Mouse (Mus musculus) cerebellum, adult 9-11 months (tissue): Measurements from ENCODE around the gene Gcn1l1.

Experiments
- DNase-seq: peaks from one replicate; pipeline ENCODE4 v3.0.0; 2022

Gcn1l1 gene

DNA sequence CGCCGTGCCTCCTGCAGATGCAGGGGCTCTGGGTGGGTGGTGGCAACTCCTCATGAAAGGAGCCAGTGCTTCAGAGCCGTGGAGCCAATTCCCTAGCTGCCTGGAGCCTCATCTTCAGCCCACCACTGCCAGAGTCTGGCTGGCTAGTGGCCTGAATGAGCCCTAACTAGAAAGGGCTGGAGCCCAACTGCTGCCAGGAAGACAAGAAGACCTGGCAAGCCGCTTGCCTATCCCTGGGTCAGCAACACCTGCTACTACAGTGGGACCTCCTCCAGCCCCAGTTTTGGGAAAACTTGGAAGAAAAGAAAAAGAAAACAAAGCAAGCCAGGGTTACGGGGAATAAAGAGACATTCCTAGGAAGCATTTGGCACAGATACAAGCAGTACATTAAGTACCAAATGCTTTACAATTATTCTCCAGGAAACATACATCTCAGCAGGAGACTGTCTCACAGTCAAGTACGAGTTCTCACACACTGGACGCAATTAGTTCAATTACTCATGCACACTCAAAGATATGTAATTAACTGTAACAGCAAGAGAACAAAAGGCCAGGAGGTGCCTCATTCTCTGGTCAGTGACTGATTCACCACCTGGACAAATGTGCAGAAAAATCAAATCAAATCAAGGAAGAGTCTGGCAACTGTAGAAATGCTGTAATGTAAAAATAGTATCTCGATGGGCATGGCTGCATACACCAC is 101.5 kb downstream of the Gcn1l1 start:
- DNase-seq: peak; percentile 84

DNA sequence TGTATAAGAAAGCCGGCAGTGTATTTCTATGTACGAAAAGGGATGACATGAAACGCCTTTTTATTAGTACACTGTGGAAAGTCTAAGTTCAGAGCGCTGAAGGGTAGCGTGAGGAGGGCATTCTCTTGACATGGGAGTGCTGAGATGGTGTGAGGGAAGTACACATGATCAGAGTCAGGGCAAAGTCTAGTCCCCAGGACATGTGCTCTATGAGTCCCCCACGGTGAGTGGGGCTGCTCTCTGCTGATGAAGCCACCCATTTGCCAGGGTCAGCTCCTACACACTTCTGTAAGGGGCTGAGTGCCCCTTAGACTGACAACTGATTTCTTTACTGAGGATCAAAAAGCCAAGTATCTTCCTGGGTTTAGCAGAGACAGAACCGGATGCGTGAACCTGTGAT is 102.2 kb downstream of the Gcn1l1 start:
- DNase-seq: no peak

DNA sequence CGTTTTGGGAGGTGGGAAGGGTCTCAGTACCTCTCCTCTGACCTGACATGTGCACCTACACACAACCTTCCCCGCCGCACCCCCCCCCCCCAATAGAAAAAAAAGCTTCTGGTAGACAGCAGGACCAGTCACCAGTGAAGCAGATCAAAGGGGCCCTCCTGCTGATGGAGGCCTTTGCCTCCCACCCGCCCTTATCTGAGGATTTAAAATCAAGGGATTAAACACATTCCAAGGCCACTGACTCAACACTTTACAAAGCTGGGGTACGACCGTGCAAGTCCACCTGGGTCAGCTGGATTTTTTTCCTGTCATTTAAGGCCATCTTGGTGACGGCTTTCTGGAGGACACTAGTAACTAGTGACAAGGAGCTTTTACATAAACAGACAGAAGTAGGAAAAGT is 102.8 kb downstream of the Gcn1l1 start:
- no peak for DNase-seq

DNA sequence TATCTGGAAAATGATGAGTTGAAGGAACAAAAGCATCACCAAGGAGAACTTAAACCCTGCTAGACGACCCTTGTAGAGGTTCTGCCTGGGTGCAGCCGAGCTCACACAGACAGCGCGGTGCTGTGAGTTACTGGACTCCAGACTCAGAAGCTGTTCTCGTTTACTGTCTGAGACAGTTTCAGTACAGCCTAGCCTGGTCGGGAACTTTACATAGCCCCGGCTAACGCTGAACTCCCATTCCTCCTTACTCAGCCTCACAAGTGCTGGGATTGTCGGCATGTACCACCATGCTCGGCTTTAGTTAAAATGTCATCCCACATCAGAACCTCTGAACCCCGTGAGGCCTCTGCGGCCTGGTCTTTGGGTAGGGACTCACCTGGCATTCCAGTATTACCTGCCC is 103.9 kb downstream of the Gcn1l1 start:
- no peak for DNase-seq

DNA sequence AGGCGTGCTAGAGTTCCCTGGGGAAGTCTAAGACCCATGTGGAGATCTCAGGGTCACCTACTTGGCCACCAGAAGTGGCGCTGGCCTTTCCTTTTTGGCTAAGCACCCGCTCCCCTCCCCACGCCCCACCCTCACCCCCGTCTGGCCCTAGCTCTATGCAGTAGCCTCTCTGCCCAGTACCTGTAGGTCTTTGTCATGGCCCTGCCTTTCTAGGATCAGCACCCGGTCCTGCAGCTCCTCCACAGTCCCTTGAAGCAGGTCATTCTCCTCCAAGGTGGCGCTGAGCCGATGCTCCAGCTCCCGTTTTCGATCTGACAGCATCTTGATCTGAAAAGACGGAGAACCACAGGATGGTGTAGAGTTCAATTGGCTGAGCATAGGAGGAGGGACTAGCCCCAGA is 104.9 kb downstream of the Gcn1l1 start:
- no peak for DNase-seq

DNA sequence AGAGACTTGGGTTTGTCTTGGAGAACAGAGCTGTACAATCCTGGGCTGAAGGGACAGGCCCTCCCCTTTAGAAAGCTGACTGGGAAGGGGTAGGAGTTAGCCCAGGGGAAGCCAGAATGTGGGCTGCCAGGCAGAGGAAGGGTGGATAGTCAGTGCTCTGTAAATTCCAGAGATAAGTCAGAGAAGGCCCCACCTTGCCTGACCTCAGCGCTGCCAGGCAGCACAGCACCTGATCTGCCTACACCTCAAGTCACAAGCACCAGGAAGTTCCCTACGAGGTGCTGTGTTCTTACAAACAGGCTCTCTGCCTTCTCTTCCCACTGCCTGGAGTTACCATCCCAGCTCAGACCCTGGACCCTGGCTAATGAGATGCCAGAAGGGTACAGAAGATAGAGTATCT is 105.4 kb downstream of the Gcn1l1 start:
- DNase-seq: no peak

DNA sequence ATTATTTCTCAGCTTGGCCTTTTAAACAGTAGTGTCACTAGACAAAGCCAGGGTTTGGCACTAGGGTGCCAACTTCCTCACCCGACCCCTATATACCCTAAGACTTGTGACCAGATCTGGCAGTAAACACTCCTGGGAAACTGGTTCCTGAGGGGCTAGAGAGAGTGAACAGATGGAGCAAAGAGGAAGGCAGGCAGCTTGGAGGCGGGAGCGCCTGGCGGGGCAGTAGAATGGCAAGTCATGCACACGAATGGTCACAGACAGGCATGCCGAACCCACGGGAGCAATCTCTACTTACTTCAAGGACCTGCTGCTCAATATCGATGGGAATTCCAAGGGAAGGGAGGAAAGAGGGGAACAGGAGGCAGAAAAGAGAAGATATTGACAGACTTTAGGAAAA is 106.8 kb downstream of the Gcn1l1 start:
- peak; percentile 76 for DNase-seq
